Mouse (Mus musculus): ENCODE data around the gene Abhd8. TPM values are rescaled to one million over a fixed set of nuclear protein-coding genes. Genes with fewer than 3 reads are reported as not detected.
A peak's percentile ranks its signal among the peaks of the same experiment; 100 is the strongest.

The Abhd8 gene
- total RNA-seq, 1 experiment, result 12.2 TPM

GRCm38 (mm10) chr8:71467201-71467600, 3.7 kb upstream of the Abhd8 start:
- H3K4me1 ChIP-seq (ENCODE audit: control insufficient read depth in 2 of 2, insufficient read depth in 2 of 2, low read length in 2 of 2, poor library complexity in 1 of 2), result peaks cover 5 to 14% of the 10 kb centered on the region in 2 experiments; a peak in 2 of 4 replicates
- H3K9ac ChIP-seq (ENCODE audit: insufficient read depth, low read depth, low read length, poor library complexity, severe bottlenecking), result no peak overlapping the region
- no peak overlapping the region for H3K27ac ChIP-seq (ENCODE audit: insufficient read depth, low read depth, low read length, poor library complexity, severe bottlenecking)
- TF ChIP-seq HCFC1 (IDR thresholded peaks at IDR 0.05; ENCODE audit: borderline replicate concordance, insufficient read depth, low read length) (no peak), MAFK (IDR thresholded peaks at IDR 0.05; ENCODE audit: insufficient read depth, low read depth, low read length) (no peak), ZC3H11A (IDR thresholded peaks at IDR 0.05; ENCODE audit: borderline replicate concordance, low read depth, low read length) (no peak), ZNF384 (IDR thresholded peaks at IDR 0.05; ENCODE audit: low read depth, low read length) (no peak), CHD2 (IDR thresholded peaks at IDR 0.05; ENCODE audit: low read depth, low read length) (no peak)
- DNase-seq (ENCODE audit: low read depth, low spot score), result no peak
- peaks cover 18% of the 10 kb centered on the region for H3K36me3 ChIP-seq (ENCODE audit: control insufficient read depth, insufficient read depth, low read length, poor library complexity, severe bottlenecking)
- H3K4me3 ChIP-seq (ENCODE audit: insufficient read depth in 1 of 2, low read depth in 1 of 2, low read length in 2 of 2, poor library complexity in 1 of 2, severe bottlenecking in 1 of 2), result no peak overlapping the region
- no peaks in the 10 kb centered on the region for H3K9me3 ChIP-seq (ENCODE audit: control insufficient read depth, insufficient read depth, low read depth, low read length)
- in situ Hi-C loops (cut with MboI; ENCODE audit: low sequenced_read_pairs in 2 of 2, unreplicated experiment in 2 of 2), result no loop called here

- in situ Hi-C loops (cut with MboI; ENCODE audit: low sequenced_read_pairs in 2 of 2, unreplicated experiment in 2 of 2), result no loop called here
- H3K9me3 ChIP-seq (ENCODE audit: control insufficient read depth, insufficient read depth, low read depth, low read length), result no peaks in the 10 kb centered on the region
- no peak overlapping the region for H3K27ac ChIP-seq (ENCODE audit: insufficient read depth, low read depth, low read length, poor library complexity, severe bottlenecking)
- no peak for TF ChIP-seq HCFC1 (IDR thresholded peaks at IDR 0.05; ENCODE audit: borderline replicate concordance, insufficient read depth, low read length)
- TF ChIP-seq ZC3H11A (IDR thresholded peaks at IDR 0.05; ENCODE audit: borderline replicate concordance, low read depth, low read length), result no peak
- no peak for TF ChIP-seq ZNF384 (IDR thresholded peaks at IDR 0.05; ENCODE audit: low read depth, low read length)
- TF ChIP-seq CHD2 (IDR thresholded peaks at IDR 0.05; ENCODE audit: low read depth, low read length), result no peak
- no peak for TF ChIP-seq MAFK (IDR thresholded peaks at IDR 0.05; ENCODE audit: insufficient read depth, low read depth, low read length)
- H3K36me3 ChIP-seq (ENCODE audit: control insufficient read depth, insufficient read depth, low read length, poor library complexity, severe bottlenecking), result peaks cover 9% of the 10 kb centered on the region; the same call in 1 of the 2 replicates
- no peak for DNase-seq (ENCODE audit: low read depth, low spot score)
- H3K4me1 ChIP-seq (ENCODE audit: control insufficient read depth in 2 of 2, insufficient read depth in 2 of 2, low read length in 2 of 2, poor library complexity in 1 of 2), result peaks cover 5 to 14% of the 10 kb centered on the region in 2 experiments; a peak in 2 of 4 replicates
- H3K4me3 ChIP-seq (ENCODE audit: insufficient read depth in 1 of 2, low read depth in 1 of 2, low read length in 2 of 2, poor library complexity in 1 of 2, severe bottlenecking in 1 of 2), result no peak overlapping the region
- H3K9ac ChIP-seq (ENCODE audit: insufficient read depth, low read depth, low read length, poor library complexity, severe bottlenecking), result no peak overlapping the region
Observed at GRCm38 (mm10) chr8:71466198-71466597, 2.7 kb upstream of the Abhd8 start.

GRCm38 (mm10) chr8:71465733-71466132, 2.3 kb upstream of the Abhd8 start:
- H3K9ac ChIP-seq (ENCODE audit: insufficient read depth, low read depth, low read length, poor library complexity, severe bottlenecking), result peak overlapping the region; percentile 91; the same call in 1 of the 2 replicates
- in situ Hi-C loops (cut with MboI; ENCODE audit: low sequenced_read_pairs in 2 of 2, unreplicated experiment in 2 of 2), result no loop called here
- DNase-seq (ENCODE audit: low read depth, low spot score), result no peak

DNA sequence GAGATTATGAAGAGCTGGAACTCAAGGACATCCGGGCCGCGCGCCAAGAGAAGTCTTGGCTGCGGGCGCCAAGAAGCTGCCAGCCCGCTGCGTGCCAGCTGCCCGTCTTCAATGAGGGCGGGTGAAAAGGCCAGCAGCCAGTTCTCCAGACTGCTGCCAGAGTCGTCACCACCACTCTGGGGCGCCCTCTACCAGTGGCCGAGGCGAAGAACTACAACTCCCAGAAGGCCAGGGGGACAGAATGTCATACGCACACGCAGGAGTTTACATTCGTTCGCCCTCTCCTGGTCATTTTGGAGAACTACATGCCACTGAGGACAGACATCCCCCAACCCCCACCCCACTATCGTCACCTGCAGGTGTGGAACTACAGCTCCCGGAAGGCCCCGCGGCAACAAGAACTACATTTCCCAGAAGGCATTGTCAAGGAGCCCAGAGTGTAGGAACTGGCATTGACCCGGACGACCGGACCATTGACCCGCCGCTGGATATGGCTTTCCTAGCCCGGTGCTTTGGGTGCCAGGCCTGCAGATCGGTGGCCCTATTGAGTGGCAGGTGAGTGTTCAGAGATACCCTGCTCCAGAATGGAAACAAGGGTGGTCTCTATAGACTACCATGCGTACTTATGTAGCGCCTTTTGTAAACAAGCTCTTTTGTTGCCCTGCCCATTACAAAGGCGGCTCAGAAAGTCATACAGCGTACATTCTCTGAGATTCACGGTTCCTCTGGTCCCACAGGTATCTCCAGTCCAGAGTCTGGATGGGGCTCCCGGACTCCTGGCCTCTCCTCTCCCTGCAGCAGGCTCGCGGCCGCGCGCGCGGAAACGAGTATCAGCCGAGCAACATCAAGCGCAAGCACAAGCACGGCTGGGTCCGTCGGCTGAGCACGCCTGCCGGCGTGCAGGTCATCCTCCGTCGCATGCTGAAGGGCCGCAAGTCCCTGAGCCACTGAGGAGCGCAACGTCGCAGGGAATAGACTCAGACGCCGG, 1.4 kb upstream of the Abhd8 start, which contains the start of gene Mrpl34:
Gene Mrpl34 (plus strand): TSS at position 447 of the 988 bp plus-strand sequence.
- Histone ChIP-seq H3K9ac (ENCODE audit: insufficient read depth, low read depth, low read length, poor library complexity, severe bottlenecking) (peak within 1 kb of the TSS; percentile 91), H3K27ac (ENCODE audit: insufficient read depth, low read depth, low read length, poor library complexity, severe bottlenecking) (no peak within 1 kb of the TSS; the same call in 1 of the 2 replicates), H3K36me3 (ENCODE audit: control insufficient read depth, insufficient read depth, low read length, poor library complexity, severe bottlenecking) (peaks cover 3% of the 10 kb centered on the region; the same call in 1 of the 2 replicates), H3K4me3 (ENCODE audit: insufficient read depth in 1 of 2, low read depth in 1 of 2, low read length in 2 of 2, poor library complexity in 1 of 2, severe bottlenecking in 1 of 2) (peak within 1 kb of the TSS; percentile 86 to 96), H3K4me1 (ENCODE audit: control insufficient read depth in 2 of 2, insufficient read depth in 2 of 2, low read length in 2 of 2, poor library complexity in 1 of 2) (peaks cover 5 to 10% of the 10 kb centered on the region in 2 experiments; a peak in 2 of 4 replicates), H3K9me3 (ENCODE audit: control insufficient read depth, insufficient read depth, low read depth, low read length) (no peaks in the 10 kb centered on the region)
- DNase-seq (ENCODE audit: low read depth, low spot score), result peak; percentile 100
- no peak for TF ChIP-seq MAFK (IDR thresholded peaks at IDR 0.05; ENCODE audit: insufficient read depth, low read depth, low read length)
- no peak for TF ChIP-seq ZNF384 (IDR thresholded peaks at IDR 0.05; ENCODE audit: low read depth, low read length)
- TF ChIP-seq HCFC1 (IDR thresholded peaks at IDR 0.05; ENCODE audit: borderline replicate concordance, insufficient read depth, low read length), result peak; percentile 100
- TF ChIP-seq ZC3H11A (IDR thresholded peaks at IDR 0.05; ENCODE audit: borderline replicate concordance, low read depth, low read length), result no peak
- TF ChIP-seq CHD2 (IDR thresholded peaks at IDR 0.05; ENCODE audit: low read depth, low read length), result peak; percentile 68; the same call in 1 of the 2 replicates
- in situ Hi-C loops (cut with MboI; ENCODE audit: low sequenced_read_pairs in 2 of 2, unreplicated experiment in 2 of 2), result no loop called here

More at GRCm38 (mm10) chr8:71465733-71466132, 2.3 kb upstream of the Abhd8 start:
- Histone ChIP-seq H3K36me3 (ENCODE audit: control insufficient read depth, insufficient read depth, low read length, poor library complexity, severe bottlenecking) (peaks cover 5% of the 10 kb centered on the region; the same call in 1 of the 2 replicates), H3K4me3 (ENCODE audit: insufficient read depth in 1 of 2, low read depth in 1 of 2, low read length in 2 of 2, poor library complexity in 1 of 2, severe bottlenecking in 1 of 2) (peak overlapping the region; percentile 84 to 86; a peak in 3 of 4 replicates), H3K9me3 (ENCODE audit: control insufficient read depth, insufficient read depth, low read depth, low read length) (no peaks in the 10 kb centered on the region), H3K27ac (ENCODE audit: insufficient read depth, low read depth, low read length, poor library complexity, severe bottlenecking) (no peak overlapping the region), H3K4me1 (ENCODE audit: control insufficient read depth in 2 of 2, insufficient read depth in 2 of 2, low read length in 2 of 2, poor library complexity in 1 of 2) (peaks cover 5 to 13% of the 10 kb centered on the region in 2 experiments; a peak in 2 of 4 replicates)
- TF ChIP-seq HCFC1 (IDR thresholded peaks at IDR 0.05; ENCODE audit: borderline replicate concordance, insufficient read depth, low read length) (no peak), ZNF384 (IDR thresholded peaks at IDR 0.05; ENCODE audit: low read depth, low read length) (no peak), CHD2 (IDR thresholded peaks at IDR 0.05; ENCODE audit: low read depth, low read length) (no peak), ZC3H11A (IDR thresholded peaks at IDR 0.05; ENCODE audit: borderline replicate concordance, low read depth, low read length) (no peak), MAFK (IDR thresholded peaks at IDR 0.05; ENCODE audit: insufficient read depth, low read depth, low read length) (no peak)
